ENCODE assay signal across 4 mouse cellular contexts in genomic region chr10:6598586-6598985, GRCm38 (mm10).
DNase-seq lines count a peak whose midpoint lies in the region; ATAC-seq and TF ChIP-seq lines count a peak whose summit lies in the region.
"Not testable (repeated sequence)": the region's sequence is repeated elsewhere in the genome, so short reads cannot be mapped to it uniquely, and the experiment has no call there.

No protein-coding gene starts in this region.

- DNase-seq in brain, embryonic 14.5 days (ENCODE audit: low read depth) = peak; percentile 4
- peak; percentile 5 to 27 for DNase-seq in frontal cortex, postnatal 36 days (ENCODE audit: low spot score in 2 of 2)
- DNase-seq in right cerebral cortex, adult 18-20 months = peak; percentile 4

- not testable (repeated sequence) for TF ChIP-seq CTCF in brain, embryonic 14.5 days (IDR thresholded peaks at IDR 0.05; ENCODE audit: borderline replicate concordance, extremely low read depth, insufficient read depth, insufficient read length)

- ATAC-seq in frontal cortex, adult (ENCODE audit: low TSS enrichment) = peak; percentile 72

- not testable (repeated sequence) for TF ChIP-seq POLR2A in brain, embryonic 14.5 days (IDR thresholded peaks at IDR 0.05; ENCODE audit: borderline replicate concordance, extremely low read depth, insufficient read depth, insufficient read length, poor library complexity, severe bottlenecking)

Comparison
In these comparisons a context has a peak if more than half of its experiments do, and no peak if none do; other contexts are left out.
1. Peak in every context shown above with its lines: DNase-seq and ATAC-seq.